ENCODE assay signal across 10 mouse cellular contexts in genomic region chr15:85613358-85614266, GRCm38 (mm10). TPM values are rescaled to one million over a fixed set of nuclear protein-coding genes. Genes with fewer than 3 reads are reported as not detected.
A peak's percentile ranks its signal among the peaks of the same experiment; 100 is the strongest.
DNase-seq lines count a peak whose midpoint lies in the region; ATAC-seq and TF ChIP-seq lines count a peak whose summit lies in the region.
"Had no signal": no experiment of that assay in that cellular context is flagged by ENCODE, and none has a peak within 500 bp of the region (broad histone marks: within the 10 kb centered on the region; RNA-seq: fewer than 3 reads in every experiment).

No protein-coding gene starts in this region.

- TF ChIP-seq EP300 in lung, postnatal 0 days (IDR thresholded peaks at IDR 0.05): no peak

- peaks cover 28% of the 10 kb centered on the region for H3K4me1 ChIP-seq in forebrain, embryonic 12.5 days
- 0 out of 2 replicates have a peak, but pooled peaks cover 2% of the 10 kb centered on the region for H3K4me1 ChIP-seq in forebrain, embryonic 11.5 days (replicated peaks; ENCODE audit: control insufficient read depth, insufficient read depth, low read length)
- peaks cover 27% of the 10 kb centered on the region for H3K4me1 ChIP-seq in lung, postnatal 0 days (ENCODE audit: insufficient read depth, low read depth, low read length)
- peaks cover 38% of the 10 kb centered on the region for H3K4me1 ChIP-seq in stomach, embryonic 16.5 days (ENCODE audit: control insufficient read depth, insufficient read depth, low read length)

- WGBS in forebrain, embryonic 12.5 days: 78% methylated on average over 17 of the region's 17 CpGs
- 82% methylated on average over 17 of the region's 17 CpGs for WGBS in forebrain, embryonic 11.5 days
- 40% methylated on average over 17 of the region's 17 CpGs for WGBS in lung, postnatal 0 days
- WGBS in stomach, embryonic 16.5 days: 61% methylated on average over 17 of the region's 17 CpGs

- H3K9ac ChIP-seq in forebrain, embryonic 12.5 days: no peak overlapping the region
- H3K9ac ChIP-seq in forebrain, embryonic 11.5 days (ENCODE audit: low read length): no peak overlapping the region
- no peak overlapping the region for H3K9ac ChIP-seq in lung, postnatal 0 days (replicated peaks; ENCODE audit: low read depth)
- peak overlapping the region; percentile 9 for H3K9ac ChIP-seq in stomach, embryonic 16.5 days (ENCODE audit: low read length)
- H3K9ac ChIP-seq: embryonic facial prominence, embryonic 12.5 days; limb, embryonic 12.5 days had no signal

- peak overlapping the region; percentile 57 for H3K27ac ChIP-seq in forebrain, embryonic 12.5 days
- no peak overlapping the region for H3K27ac ChIP-seq in forebrain, embryonic 11.5 days (ENCODE audit: low read depth, low read length)
- peak overlapping the region; percentile 64 for H3K27ac ChIP-seq in lung, postnatal 0 days (ENCODE audit: low read length)
- peak overlapping the region; percentile 71 for H3K27ac ChIP-seq in stomach, embryonic 16.5 days (ENCODE audit: low read length)
- H3K27ac ChIP-seq: embryonic facial prominence, embryonic 12.5 days; limb, embryonic 12.5 days had no signal

- no peaks in the 10 kb centered on the region for H3K36me3 ChIP-seq in forebrain, embryonic 12.5 days (replicated peaks)
- H3K36me3 ChIP-seq in forebrain, embryonic 11.5 days (ENCODE audit: control insufficient read depth, insufficient read depth, low read length): no peaks in the 10 kb centered on the region
- H3K36me3 ChIP-seq in lung, postnatal 0 days (ENCODE audit: insufficient read depth, low read length): no peaks in the 10 kb centered on the region
- H3K36me3 ChIP-seq in stomach, embryonic 16.5 days (ENCODE audit: control insufficient read depth, insufficient read depth, low read length): no peaks in the 10 kb centered on the region
- H3K36me3 ChIP-seq: embryonic facial prominence, embryonic 12.5 days; limb, embryonic 12.5 days had no signal

- H3K27me3 ChIP-seq in forebrain, embryonic 12.5 days: peaks cover 53% of the 10 kb centered on the region
- peaks cover 18% of the 10 kb centered on the region for H3K27me3 ChIP-seq in forebrain, embryonic 11.5 days (ENCODE audit: control insufficient read depth, insufficient read depth, low read length)
- H3K27me3 ChIP-seq in lung, postnatal 0 days (replicated peaks; ENCODE audit: insufficient read depth, low read length): no peaks in the 10 kb centered on the region
- H3K27me3 ChIP-seq in stomach, embryonic 16.5 days (ENCODE audit: control insufficient read depth, insufficient read depth, low read length): no peaks in the 10 kb centered on the region

- peak; percentile 30; the same call in 1 of the 2 replicates for TF ChIP-seq CTCF in lung, postnatal 0 days (IDR thresholded peaks at IDR 0.05)

- no peak overlapping the region for H3K4me2 ChIP-seq in forebrain, embryonic 12.5 days
- H3K4me2 ChIP-seq in forebrain, embryonic 11.5 days (ENCODE audit: low read depth, low read length, severe bottlenecking): no peak overlapping the region
- no peak overlapping the region for H3K4me2 ChIP-seq in lung, postnatal 0 days (replicated peaks; ENCODE audit: low read depth, low read length)
- H3K4me2 ChIP-seq in stomach, embryonic 16.5 days (ENCODE audit: low read depth, low read length): no peak overlapping the region
- H3K4me2 ChIP-seq: embryonic facial prominence, embryonic 12.5 days; limb, embryonic 12.5 days had no signal

- H3K9me3 ChIP-seq in forebrain, embryonic 12.5 days: 0 out of 2 replicates have a peak, but pooled peaks cover 5% of the 10 kb centered on the region
- peaks cover 2% of the 10 kb centered on the region; the same call in 1 of the 2 replicates for H3K9me3 ChIP-seq in forebrain, embryonic 11.5 days (ENCODE audit: control insufficient read depth, low read length)
- H3K9me3 ChIP-seq in lung, postnatal 0 days (ENCODE audit: low read length): no peaks in the 10 kb centered on the region
- H3K9me3 ChIP-seq in stomach, embryonic 16.5 days (replicated peaks; ENCODE audit: control insufficient read depth, low read length): no peaks in the 10 kb centered on the region; the same call in 1 of the 2 replicates
- H3K9me3 ChIP-seq: embryonic facial prominence, embryonic 12.5 days had no signal

- ATAC-seq in forebrain, embryonic 12.5 days (ENCODE audit: low FRiP score): peak; percentile 59
- no peak for ATAC-seq in forebrain, embryonic 11.5 days (replicated peaks; ENCODE audit: low FRiP score)
- peak; percentile 62 for ATAC-seq in frontal cortex, adult (ENCODE audit: low TSS enrichment)
- ATAC-seq in lung, postnatal 0 days: peak; percentile 39
- ATAC-seq in stomach, embryonic 16.5 days (ENCODE audit: insufficient read depth, low FRiP score): peak; percentile 48
- no peak for ATAC-seq in erythroid progenitor cell, adult 5-6 weeks (replicated peaks; ENCODE audit: low FRiP score, poor library complexity, severe bottlenecking)

- DNase-seq in forebrain, embryonic 11.5 days (ENCODE audit: low spot score): no peak
- peak; percentile 93 for DNase-seq in MN1 (ENCODE audit: low spot score)
- peak; percentile 89 for DNase-seq in kidney, postnatal 14 days
- DNase-seq in lung, postnatal 0 days (ENCODE audit: low spot score): peak; percentile 82

- H3K4me3 ChIP-seq in forebrain, embryonic 12.5 days (replicated peaks): no peak overlapping the region
- no peak overlapping the region for H3K4me3 ChIP-seq in forebrain, embryonic 11.5 days (ENCODE audit: low read depth, low read length)
- no peak overlapping the region for H3K4me3 ChIP-seq in lung, postnatal 0 days (ENCODE audit: low read depth, low read length)
- no peak overlapping the region for H3K4me3 ChIP-seq in stomach, embryonic 16.5 days (replicated peaks; ENCODE audit: low read length)
- H3K4me3 ChIP-seq: embryonic facial prominence, embryonic 12.5 days; limb, embryonic 12.5 days had no signal

RNA-seq across cellular contexts. Expression of gene Wnt7b, which starts 31.3 kb away (rescaled TPM):
- polyA plus RNA-seq in forebrain, embryonic 12.5 days (2016; fragmentation: Nextera tagmentation; extraction: Ambion mirVana): 111 and 130 TPM in 2 replicates
- polyA plus RNA-seq in forebrain, embryonic 11.5 days (2014; fragmentation: Nextera tagmentation; extraction: Ambion mirVana): 146 and 153 TPM in 2 replicates
- polyA plus RNA-seq in lung, postnatal 0 days (2015; fragmentation: Nextera tagmentation; extraction: Ambion mirVana): 11.3 and 14.9 TPM in 2 replicates
- 3.4 and 4.8 TPM in 2 replicates for polyA plus RNA-seq in stomach, embryonic 16.5 days (2015; fragmentation: Nextera tagmentation; extraction: Ambion mirVana)
- total RNA-seq in erythroid progenitor cell, adult 5-6 weeks (2015; ENCODE audit: low replicate concordance): not detected in 2 replicates
- total RNA-seq in erythroid progenitor cell, adult 5-6 weeks (2017; ENCODE audit: low replicate concordance): not detected in 2 replicates

Comparison
In these comparisons a context has a peak if more than half of its experiments do, and no peak if none do; other contexts are left out.
1. ATAC-seq: peak in forebrain, embryonic 12.5 days (single experiment), frontal cortex, adult (single experiment), lung, postnatal 0 days (single experiment) and stomach, embryonic 16.5 days (single experiment); none in forebrain, embryonic 11.5 days (single experiment) and erythroid progenitor cell, adult 5-6 weeks (single experiment).